Mouse (Mus musculus) cerebellum, adult 8-10 months (tissue): ENCODE measurements at regions not wholly inside any gene's neighbourhood (a gene's known extent, or its start where the extent isn't known, plus 50 kb on each side); places are given as distances from the start of the nearest gene placed in this dataset.

Experiments used
- DNase-seq: peaks from one replicate; pipeline ENCODE4 v3.0.0; 2022

- DNase-seq: no peak
Observed at GRCm38 (mm10) chr10:21446641-21447040, 69.5 kb downstream of the Aldh8a1 start.

GRCm38 (mm10) chr10:21448132-21448531 is 71.0 kb downstream of the Aldh8a1 start:
- no peak for DNase-seq

GRCm38 (mm10) chr10:21448942-21449341 is 71.9 kb downstream of the Aldh8a1 start:
- DNase-seq: no peak

- DNase-seq: no peak
Observed at GRCm38 (mm10) chr10:21452611-21453010, 75.5 kb downstream of the Aldh8a1 start.

- DNase-seq: no peak
Observed at GRCm38 (mm10) chr10:21453527-21453926, 76.4 kb downstream of the Aldh8a1 start.

GRCm38 (mm10) chr10:21454153-21454552 is 77.1 kb downstream of the Aldh8a1 start:
- DNase-seq: no peak

- DNase-seq: no peak
Observed at GRCm38 (mm10) chr10:21454757-21455156, 77.7 kb downstream of the Aldh8a1 start.

- no peak for DNase-seq
Observed at GRCm38 (mm10) chr10:21455863-21456262, 78.8 kb downstream of the Aldh8a1 start.

- no peak for DNase-seq
Observed at GRCm38 (mm10) chr10:21456359-21456758, 79.3 kb downstream of the Aldh8a1 start.

GRCm38 (mm10) chr10:21456991-21457390 is 79.9 kb downstream of the Aldh8a1 start:
- no peak for DNase-seq

- DNase-seq: no peak
Observed at GRCm38 (mm10) chr10:21458608-21459007, 81.5 kb downstream of the Aldh8a1 start.

- DNase-seq: no peak
Observed at GRCm38 (mm10) chr10:21460062-21460461, 83.0 kb downstream of the Aldh8a1 start.

GRCm38 (mm10) chr10:21462915-21463314 is 85.8 kb downstream of the Aldh8a1 start:
- DNase-seq: no peak

GRCm38 (mm10) chr10:21465362-21465761 is 88.3 kb downstream of the Aldh8a1 start:
- DNase-seq: peak; percentile 82

GRCm38 (mm10) chr10:21465806-21466377 is 88.8 kb downstream of the Aldh8a1 start:
- DNase-seq: no peak

GRCm38 (mm10) chr10:21467425-21468085 is 90.5 kb downstream of the Aldh8a1 start:
- no peak for DNase-seq

GRCm38 (mm10) chr10:21468421-21468820 is 91.3 kb downstream of the Aldh8a1 start:
- no peak for DNase-seq

- DNase-seq: no peak
Observed at GRCm38 (mm10) chr10:21469961-21470360, 92.9 kb downstream of the Aldh8a1 start.

- no peak for DNase-seq
Observed at GRCm38 (mm10) chr10:21470589-21470988, 93.5 kb downstream of the Aldh8a1 start.

GRCm38 (mm10) chr10:21474242-21474641 is 97.2 kb downstream of the Aldh8a1 start:
- DNase-seq: no peak

- no peak for DNase-seq
Observed at GRCm38 (mm10) chr10:21478004-21478403, 100.9 kb downstream of the Aldh8a1 start.

GRCm38 (mm10) chr10:21479403-21479802 is 102.3 kb downstream of the Aldh8a1 start:
- DNase-seq: no peak

GRCm38 (mm10) chr10:21481255-21481654 is 104.2 kb downstream of the Aldh8a1 start:
- DNase-seq: no peak

GRCm38 (mm10) chr10:21482055-21482454 is 105.0 kb downstream of the Aldh8a1 start:
- no peak for DNase-seq

GRCm38 (mm10) chr10:21482659-21483058 is 105.6 kb downstream of the Aldh8a1 start:
- DNase-seq: no peak
